Mouse (Mus musculus) C2C12 (cell line): ENCODE measurements around the gene Atp6v1f.

Source experiments
- CEBPB ChIP-seq: IDR thresholded peaks from one replicate; pipeline ENCODE4 v1.6.1; 2011; ENCODE audit warnings: low read depth, mild to moderate bottlenecking, control low read depth, moderate library complexity
- CTCF ChIP-seq: IDR thresholded peaks from one replicate; pipeline ENCODE4 v1.5.1; 2011; ENCODE audit not compliant: control insufficient read depth, insufficient read depth, insufficient read length
- FOSL1 ChIP-seq: IDR thresholded peaks from one replicate; pipeline ENCODE4 v1.8.0; 2011; ENCODE audit warnings: mild to moderate bottlenecking, low read length; ENCODE audit not compliant: poor library complexity, insufficient read depth, severe bottlenecking
- MAX ChIP-seq: IDR thresholded peaks from one replicate; pipeline ENCODE4 v1.6.1; 2011; ENCODE audit warnings: mild to moderate bottlenecking, control low read depth
- MYOD1 ChIP-seq: IDR thresholded peaks from one replicate; pipeline ENCODE4 v1.6.1; 2011; ENCODE audit warnings: low read depth; ENCODE audit not compliant: control insufficient read depth, insufficient read length
- MYOG ChIP-seq: IDR thresholded peaks from one replicate; pipeline ENCODE4 v1.6.1; 2011; ENCODE audit not compliant: control insufficient read depth, insufficient read length; ENCODE audit errors: extremely low read depth
- USF1 ChIP-seq: IDR thresholded peaks from one replicate; pipeline ENCODE4 v1.6.1; 2011; ENCODE audit warnings: low read depth, mild to moderate bottlenecking, control low read depth, moderate library complexity

- TF ChIP-seq USF1 (no peak), CTCF (no peak), MAX (no peak), CEBPB (no peak), FOSL1 (no peak), MYOD1 (no peak), MYOG (no peak)
Measured at GRCm38 (mm10) chr6:29431473-29431872, 36.0 kb upstream of the Atp6v1f start.
